Mouse (Mus musculus): ENCODE measurements around the gene Xpo4.

Xpo4 gene

DNA sequence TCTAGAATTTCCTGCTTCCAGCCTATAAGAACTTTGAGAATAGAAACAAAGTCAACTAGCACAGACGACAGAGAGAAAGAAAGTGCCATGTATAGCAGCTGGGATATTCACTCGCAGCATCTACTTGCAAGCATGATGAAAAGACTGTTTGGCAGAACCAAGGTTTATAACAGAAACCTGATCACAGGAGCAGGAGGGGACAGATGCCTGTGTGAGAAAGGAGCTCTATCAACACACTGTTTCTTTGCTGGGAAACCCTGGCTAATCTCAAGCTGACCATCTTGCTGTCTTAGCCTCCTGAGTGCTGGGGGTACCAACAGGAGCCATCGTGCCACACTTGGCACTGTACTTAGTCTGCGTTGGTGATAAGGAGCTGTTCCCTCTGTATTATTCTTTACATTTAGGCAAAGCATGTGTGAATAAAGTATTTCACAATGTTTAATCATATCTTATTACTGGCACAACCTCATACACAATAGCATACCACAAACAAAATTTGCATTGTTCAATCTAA, 55.4 kb downstream of the Xpo4 start:
- no peak for DNase-seq (ENCODE audit: low read depth, low spot score)

DNA sequence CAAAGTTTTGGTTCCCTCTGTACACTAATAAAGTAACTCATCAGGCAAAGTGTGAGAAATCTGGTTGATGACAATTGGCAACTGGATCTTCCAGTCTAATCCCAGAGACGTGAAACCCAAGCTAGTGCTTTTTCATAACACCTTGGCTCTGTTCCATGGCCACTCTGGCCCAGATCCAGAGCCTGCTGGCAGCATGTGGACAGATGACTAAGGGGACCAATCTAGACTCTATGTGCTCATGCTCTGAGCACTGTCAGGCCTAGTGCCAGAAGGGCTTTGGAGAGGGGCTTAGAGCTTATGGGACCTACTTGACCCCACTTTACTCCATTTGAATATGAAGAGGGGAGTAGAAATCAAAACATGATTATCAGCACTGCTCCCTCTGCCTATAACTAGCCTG, 57.7 kb downstream of the Xpo4 start:
- no peak for DNase-seq (ENCODE audit: low read depth, low spot score)

DNA sequence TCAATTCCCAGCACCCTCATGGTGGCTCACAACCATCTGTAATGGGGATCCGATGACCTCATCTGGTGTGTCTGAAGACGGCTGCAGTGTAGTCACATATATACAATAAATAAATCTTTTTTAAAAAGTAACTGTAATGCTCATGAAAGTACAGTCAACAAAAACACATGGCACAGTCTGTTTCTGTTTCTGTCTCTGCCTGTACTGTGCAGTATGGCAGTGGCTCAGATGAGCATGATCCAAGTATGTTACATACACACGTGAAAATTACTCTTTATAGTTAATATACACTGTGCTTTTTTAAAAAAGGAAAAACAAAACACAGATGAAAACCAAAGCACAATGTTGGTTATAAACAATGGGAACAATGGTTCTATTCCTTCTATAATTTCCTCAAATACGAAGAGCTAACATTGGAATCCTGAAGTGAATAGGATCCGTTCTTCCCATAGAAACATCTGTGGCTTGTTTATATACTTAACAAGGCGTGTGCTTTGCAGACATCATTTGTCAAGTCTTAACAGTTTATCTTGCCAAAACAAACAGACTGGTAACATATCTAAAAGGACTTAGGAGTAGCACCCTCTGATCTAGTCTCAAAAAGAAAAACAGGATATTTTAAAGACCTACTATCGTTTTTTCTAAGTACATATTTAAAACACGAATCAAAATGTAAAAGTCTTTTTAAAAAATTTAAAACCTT, 58.4 kb downstream of the Xpo4 start:
- no peak for DNase-seq (ENCODE audit: low read depth, low spot score)

DNA sequence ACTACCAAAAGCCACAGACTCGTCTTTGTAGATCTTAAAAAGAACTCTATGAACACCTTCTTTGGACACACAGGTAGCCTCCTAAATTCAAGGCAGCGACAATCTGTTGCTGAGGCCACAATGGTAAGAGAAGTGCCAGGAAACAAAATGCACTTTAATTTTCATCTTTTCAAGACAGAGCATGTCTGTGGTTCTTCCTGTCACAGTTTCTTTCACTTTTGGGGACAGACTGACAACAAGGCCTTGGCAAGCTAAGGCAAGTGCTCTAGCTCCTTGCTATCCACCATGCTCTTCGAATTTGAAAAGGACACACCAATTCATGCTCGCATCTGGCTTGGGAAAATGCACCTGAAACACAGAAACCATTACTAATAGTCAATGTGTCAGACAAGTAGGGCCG, 72.0 kb downstream of the Xpo4 start:
- no peak for DNase-seq (ENCODE audit: low read depth, low spot score)

DNA sequence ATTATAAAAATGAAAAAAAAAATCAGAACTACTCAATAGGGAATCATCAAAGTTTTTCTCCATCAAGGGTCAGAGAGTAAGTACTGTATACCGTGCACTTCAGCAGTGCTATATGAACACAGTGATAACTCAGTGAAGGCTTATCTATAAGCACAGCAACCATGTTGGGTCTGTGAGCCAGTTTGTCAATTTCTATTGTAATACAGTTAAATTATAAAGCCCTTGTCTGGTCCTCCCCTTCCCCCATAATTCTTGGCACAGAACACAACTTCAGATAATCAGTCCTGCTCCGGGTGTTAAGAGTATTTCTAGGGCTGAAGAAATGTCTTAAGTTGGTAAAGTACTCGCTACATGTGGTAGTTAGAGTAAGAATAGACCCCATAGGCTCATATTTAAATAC, 73.4 kb downstream of the Xpo4 start:
- no peak for DNase-seq (ENCODE audit: low read depth, low spot score)

DNA sequence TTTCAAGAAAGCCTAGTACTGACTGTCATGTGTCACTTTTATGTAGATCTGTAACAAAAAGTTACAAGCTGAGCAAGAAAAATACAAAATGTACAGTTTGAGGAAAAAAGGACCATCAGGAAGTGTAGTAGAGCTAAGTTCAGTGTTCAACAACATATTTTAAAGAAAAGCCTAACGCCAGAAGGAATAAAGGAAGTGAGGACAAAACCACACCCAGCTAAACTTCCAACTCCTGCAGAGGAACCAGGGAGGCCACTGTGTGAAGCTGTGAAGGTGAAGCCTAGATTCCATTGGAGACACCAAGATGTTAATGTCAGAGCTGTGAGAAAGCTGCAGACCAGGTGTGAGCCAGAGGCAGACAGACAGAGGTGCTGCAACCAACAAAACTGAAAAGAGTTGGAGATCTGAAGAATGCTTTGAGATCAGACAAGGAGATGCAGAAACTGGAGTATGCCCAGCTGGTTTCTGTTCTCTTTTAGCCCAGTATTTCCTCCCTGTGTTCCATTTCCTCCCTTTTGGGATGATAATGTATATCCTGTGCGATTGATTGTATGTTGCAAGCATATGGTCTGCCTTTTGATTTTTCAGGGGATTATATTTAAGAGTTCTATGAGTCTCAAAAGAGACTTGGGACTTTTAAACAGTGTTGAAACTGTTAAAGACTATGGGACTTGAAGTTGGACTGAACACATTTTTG, 88.7 kb downstream of the Xpo4 start:
- DNase-seq (ENCODE audit: low read depth, low spot score) = no peak

DNA sequence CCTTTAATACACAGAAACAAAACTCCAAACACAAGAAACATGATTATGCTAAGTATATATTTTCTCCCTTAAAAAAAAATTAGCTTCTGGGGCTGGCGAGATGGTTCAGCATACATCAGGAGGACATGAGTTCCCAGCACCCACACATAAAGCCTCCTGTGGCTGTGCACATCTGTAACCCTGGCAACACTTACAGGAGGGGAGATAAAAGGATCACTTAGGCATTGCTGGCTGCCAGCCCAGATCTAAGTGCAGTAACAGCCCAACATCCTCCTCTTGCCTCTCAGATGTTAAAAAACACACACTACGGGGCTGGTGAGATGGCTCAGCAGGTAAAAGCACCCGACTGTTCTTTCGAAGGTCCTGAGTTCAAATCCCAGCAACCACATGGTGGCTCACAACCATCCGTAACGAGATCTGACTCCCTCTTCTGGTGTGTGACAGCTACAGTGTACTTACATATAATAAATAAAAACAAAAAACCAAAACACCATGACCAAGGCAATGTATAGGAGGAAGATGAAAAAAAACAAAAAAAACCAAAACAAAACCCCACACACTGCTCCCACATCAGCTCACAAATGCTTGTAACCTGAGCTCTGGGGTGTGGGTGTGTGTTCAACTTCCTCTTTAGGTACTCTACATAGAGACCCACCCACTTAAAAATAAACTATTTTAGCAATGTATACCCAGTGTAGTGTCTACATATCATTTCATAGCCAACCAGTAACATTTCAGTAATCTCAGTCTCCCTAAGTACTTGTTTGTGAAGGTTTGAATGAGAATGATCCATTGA, 90.2 kb downstream of the Xpo4 start:
- DNase-seq (ENCODE audit: low read depth, low spot score) = no peak

DNA sequence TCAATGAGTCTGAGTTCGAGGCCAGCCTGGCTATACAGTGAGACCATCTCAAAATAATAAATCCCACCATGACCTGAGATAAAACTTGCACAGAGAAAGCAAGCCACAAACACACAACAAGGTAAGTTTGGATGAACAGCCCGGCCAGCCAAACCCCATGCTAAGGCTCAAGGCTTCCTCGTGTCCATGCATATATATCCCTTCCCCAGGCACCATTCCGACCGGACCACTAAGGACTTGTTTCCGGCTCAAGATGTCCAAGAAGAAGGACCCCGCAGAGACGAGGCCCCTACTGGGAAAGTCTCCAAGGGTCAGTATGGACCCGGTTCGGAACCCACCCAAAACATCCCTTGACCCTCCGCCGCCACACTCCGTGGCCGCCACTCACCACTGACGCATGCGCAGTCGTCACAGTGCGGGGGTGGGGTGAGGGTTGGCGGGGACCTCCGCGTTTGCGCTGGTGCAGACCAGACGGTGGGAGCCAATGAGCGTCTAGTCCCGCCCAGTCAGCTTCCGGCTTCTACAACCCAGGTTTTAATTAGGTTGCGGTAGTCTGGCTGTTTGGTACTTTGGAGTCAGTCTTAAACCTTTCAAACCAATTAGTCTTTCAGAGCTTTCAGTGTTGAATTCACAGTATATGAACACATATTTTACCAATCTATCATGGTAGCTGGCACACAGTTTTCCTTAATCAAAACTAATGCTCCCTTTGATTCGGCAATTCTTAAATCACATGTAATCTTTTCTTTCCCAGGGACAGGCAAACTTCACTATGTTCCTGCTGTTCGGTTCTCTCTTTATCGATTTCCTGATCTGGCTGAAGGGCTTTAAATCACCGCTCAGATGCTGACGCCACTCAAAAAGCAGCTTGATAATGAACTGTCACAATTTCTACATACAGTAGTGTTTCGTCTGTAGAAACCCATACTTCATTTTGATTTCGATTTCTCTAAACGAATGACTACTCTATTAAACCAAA, 93.8 kb downstream of the Xpo4 start, which contains the start of gene Eef1akmt1:
Gene Eef1akmt1 (minus strand): TSS at position 458 of the 979 bp plus-strand sequence.
- DNase-seq (ENCODE audit: low read depth, low spot score) = peak; percentile 95

DNA sequence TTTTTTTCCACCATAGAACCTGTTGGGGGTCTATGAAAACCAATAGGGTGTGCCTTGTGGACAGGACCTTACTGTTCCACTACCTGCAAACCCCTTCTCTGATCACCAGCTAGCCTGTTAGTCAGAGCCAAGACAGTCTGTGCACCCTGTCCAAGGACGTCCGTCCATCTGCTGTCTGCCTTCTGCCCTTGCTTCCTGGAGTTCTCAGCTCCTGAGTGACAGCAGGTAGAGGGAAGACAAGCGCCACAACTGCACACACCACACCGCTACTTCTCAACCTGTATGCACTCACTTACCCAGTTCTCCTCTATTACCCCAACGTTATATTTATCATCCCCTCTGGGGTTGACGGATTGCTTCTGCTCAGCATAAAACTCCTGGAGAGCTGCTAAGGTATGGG, 99.6 kb downstream of the Xpo4 start:
- DNase-seq (ENCODE audit: low read depth, low spot score) = no peak

DNA sequence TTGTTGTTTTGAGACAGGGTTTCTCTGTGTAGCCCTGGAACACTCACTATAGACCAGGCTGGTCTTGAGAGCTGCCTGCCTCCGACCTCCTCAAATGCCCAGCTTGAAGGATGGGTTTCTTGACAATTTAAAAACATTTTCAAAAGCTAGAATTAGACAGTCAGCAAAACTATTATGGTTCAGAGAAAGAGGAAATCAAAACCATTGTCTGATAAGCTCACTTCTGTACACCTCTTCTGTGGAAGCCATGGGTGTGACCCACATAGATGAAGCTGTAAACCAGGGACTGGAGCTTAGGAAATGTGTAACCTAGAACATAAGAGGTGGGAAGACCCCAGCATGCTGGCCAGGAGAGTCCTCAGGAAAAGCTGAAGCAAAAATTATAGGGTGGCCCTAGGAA, 108.3 kb downstream of the Xpo4 start:
- DNase-seq (ENCODE audit: low read depth, low spot score) = no peak

DNA sequence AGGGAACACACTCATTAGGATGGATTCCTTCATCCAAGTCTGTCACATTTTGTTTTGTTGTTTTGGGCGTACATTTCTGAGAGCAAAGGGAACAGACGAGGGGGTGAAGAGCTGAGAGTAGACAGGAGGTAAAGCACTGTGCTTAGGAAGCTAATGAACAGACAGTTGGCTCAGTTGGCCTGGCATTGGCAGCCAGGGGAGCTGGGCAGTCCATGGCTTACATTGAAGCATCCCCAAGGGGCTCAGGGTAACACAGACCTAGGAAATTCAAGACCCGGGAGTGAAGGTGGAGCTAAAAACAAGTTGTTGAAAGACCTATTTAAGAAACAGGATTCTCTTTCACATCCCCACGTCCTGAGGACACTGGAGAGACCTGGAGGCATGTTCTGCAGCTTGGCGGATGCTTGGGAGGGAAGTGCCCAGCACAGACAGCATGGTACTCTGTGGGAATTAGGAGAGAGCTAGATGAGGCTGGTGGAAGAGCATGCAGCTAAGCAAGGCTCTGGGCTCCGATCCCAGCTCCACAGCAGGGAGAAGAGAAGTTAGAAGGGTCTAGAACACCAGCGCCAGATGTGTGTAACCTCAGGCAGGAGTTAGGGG, 109.7 kb downstream of the Xpo4 start:
- no peak for DNase-seq (ENCODE audit: low read depth, low spot score)

DNA sequence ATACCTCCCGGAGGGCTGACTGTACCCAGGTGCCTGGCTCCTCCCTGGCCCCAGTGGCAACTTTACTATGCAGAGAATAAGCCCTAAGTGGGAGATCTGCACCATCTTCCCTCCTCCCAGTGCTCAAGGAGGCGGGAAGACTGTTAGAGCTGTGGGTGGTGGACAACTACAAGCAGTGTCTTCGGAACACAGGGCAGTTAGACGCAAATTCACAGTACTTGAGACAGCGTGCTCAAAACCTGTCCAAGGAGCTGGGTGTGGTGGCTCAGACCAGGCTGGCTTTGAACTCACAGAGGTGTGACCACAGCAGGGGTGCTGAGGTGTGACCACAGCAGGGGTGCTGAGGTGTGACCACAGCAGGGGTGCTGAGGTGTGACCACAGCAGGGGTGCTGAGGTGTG, 110.8 kb downstream of the Xpo4 start:
- DNase-seq (ENCODE audit: low read depth, low spot score) = peak; percentile 63

DNA sequence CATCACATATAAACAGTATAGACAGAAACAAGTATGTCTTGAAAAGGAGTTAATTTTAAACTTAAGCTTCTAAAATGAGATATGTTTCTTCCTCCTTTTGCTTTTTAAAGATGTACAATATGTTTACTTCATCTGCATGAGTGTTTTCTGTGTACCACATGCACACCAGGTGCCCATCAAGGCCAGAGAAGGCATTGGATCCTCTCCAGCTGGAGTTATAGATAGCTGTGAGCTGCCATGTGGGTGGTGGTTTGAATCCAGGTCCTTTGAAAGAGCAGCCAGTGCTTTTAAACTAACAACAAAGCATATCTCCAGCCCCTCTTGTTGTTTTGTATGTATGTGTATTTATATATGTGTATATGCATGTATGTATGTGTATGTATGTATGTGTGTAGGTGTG, 112.3 kb downstream of the Xpo4 start:
- DNase-seq (ENCODE audit: low read depth, low spot score) = no peak

DNA sequence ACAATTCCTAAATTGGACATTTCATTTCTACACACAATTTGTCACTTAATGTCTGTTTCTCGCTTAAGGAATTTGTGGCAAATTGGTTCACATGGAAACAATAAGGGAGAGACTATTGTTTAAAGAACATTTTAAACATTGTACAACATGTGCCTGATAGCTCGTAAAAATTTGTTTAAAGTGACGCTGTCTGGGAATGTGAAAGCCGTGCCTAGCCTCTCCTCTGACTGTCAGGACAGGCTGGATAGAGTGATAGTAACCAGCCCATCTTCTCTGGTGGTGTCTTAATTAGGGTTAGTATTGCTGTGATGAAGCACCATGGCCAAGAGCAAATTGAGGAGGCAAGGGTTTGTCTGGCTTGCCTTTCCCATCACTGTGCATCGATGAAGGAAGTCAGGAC, 118.2 kb downstream of the Xpo4 start:
- no peak for DNase-seq (ENCODE audit: low read depth, low spot score)

DNA sequence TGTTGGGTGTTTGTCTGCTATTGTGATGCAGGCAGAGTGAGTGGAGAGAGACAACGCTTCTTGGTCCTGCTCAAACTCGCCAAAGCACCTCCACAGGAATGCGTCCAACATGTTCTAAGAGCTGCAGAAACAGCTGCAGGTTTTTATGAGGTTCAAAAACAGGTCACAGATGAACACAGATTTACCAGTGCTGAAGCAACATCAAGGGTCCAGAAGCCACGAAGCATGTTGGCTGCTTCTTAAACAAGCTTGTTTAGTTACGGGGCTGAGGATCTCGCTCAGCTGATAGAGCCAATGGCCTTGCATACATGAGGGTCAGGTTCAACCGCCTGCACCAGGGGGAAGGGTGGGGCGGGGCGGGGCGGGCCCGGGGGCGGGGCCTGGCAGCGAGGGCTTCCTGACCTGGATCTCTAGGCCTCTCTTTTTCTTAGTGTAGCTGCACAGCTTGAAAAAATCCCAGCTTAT, 118.6 kb downstream of the Xpo4 start:
- DNase-seq (ENCODE audit: low read depth, low spot score) = no peak

DNA sequence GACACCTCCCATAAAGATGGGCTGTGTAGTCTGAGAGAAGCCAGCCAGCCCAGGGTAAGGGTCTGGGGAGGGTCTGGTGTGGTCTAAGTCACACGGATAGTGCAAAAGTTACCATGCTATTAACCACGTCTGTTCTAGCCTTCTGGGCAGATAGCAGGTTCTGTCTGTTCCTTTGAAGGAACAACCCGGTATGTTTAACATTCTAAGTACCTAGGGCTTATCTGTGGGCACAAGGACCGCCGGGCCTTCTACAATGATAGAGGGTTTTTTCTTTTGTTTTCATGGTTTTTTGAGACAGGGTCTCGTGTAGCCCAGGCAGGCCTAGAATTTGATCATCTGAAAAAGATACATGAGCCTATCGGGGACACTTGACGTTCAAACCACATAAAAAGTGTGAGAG, 119.1 kb downstream of the Xpo4 start:
- no peak for DNase-seq (ENCODE audit: low read depth, low spot score)

DNA sequence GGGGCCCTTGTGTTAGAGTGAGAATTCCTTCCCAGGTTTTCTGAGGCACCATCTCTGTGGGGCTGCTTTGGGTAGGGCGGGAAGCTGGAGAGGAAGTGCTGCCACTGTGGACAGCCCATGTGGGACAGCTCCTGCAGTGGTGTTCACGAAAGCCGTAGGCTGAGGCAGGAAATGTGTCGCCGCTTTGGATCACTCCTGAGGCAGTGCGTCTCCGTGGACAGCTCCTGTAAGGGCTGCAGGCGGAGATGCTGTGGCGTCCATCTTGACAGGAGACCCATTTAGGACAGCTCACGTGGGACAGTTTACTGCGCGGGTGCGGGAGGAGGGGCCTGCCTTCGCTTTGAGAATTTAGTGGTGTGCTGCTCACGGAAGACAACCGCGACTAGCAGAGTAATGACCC, 119.7 kb downstream of the Xpo4 start:
- no peak for DNase-seq (ENCODE audit: low read depth, low spot score)

DNA sequence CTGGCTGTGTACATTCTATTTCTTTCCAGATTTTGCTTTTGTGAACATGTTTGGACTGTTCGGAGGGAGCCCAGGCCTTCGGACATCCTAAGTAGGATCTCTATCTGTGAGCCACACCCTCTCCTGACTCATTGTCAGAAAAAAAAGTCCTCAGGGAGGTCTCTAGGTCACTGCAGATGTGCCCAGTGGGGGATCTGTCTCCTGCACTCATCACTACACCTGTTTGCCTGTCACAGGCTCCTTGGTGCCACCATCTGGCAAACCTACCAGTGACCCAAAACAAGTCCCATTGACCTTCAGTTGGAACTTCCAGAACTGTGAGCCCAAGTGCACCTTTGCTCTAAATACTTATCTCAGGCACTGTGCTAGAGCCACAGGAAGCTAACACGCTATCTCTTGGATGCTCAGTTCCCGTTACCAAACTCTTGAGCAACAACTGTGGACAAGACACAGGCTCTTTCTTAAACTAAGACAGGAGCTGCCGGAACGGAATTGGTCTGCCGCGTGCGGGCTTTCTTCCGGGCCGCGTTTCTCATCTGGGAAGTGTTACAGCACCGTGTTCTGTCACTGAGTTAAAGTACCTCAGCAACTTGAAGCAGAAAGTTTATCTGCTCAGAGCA, 121.7 kb downstream of the Xpo4 start:
- DNase-seq (ENCODE audit: low read depth, low spot score) = peak; percentile 47

DNA sequence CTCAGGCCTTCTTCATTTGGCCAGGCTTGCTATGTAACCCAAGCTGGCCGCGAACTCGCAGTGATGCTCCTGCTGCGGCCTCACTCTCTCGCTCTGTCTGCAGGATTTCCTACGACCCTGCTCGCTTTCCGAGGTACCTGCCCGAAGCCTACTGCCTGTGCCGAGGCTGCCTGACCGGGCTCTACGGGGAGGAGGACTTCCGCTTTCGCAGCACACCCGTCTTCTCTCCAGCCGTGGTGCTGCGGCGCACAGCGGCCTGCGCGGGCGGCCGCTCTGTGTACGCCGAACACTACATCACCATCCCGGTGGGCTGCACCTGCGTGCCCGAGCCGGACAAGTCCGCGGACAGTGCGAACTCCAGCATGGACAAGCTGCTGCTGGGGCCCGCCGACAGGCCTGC, 123.0 kb downstream of the Xpo4 start:
- peak; percentile 48 for DNase-seq (ENCODE audit: low read depth, low spot score)

DNA sequence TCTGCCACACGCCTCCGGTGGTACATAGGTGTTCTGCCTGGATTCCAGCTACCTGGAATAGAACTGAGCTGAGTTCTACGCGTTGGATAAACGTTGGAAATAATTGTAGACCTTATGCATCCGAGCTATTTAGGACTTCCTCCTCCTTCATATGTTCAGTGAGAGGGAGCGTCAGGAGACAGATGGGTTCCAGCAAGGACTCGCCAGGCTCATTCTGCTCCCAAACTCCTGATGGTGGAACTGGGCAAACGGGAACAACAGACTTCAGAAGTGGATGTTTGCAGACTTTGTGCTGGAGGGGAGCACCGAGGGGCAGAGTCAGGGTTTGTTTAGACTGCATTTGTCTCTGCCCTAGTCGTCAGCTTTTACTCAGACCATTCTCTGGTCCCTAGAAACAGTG, 124.5 kb downstream of the Xpo4 start:
- no peak for DNase-seq (ENCODE audit: low read depth, low spot score)

All from ES-CJ7 (cell line).